Mouse (Mus musculus) limb, embryonic 14.5 days (tissue): ENCODE measurements around the gene Tspan14. TPM values are rescaled to one million over a fixed set of nuclear protein-coding genes. Genes with fewer than 3 reads are reported as not detected.

ENCODE experiments used
- ATAC-seq: fragments of 200-750 bp; cut with Nextera tagmentation; 2 replicates; pipeline ENCODE4 v1.8.0; 2017; ENCODE audit warnings: low read depth, moderate number of reproducible peaks, moderate TSS enrichment; ENCODE audit not compliant: low FRiP score
- DNase-seq: peaks from one replicate; pipeline ENCODE4 v3.0.0-alpha.2; 2015; ENCODE audit warnings: low spot score
- H3K27ac ChIP-seq: fragments of 300-500 bp; sonication (generic); replicated peaks from 2 replicates; pipeline ENCODE4 v1.5.1; 2014; ENCODE audit warnings: low read depth, mild to moderate bottlenecking, low read length, moderate library complexity, mixed read lengths
- H3K27me3 ChIP-seq: fragments of 300-500 bp; sonication (generic); 2 replicates; pipeline ENCODE4 v1.6.1; 2014; ENCODE audit warnings: low read length, mixed read lengths; ENCODE audit not compliant: control insufficient read depth, insufficient read depth
- H3K36me3 ChIP-seq: fragments of 300-500 bp; sonication (generic); 2 replicates; pipeline ENCODE4 v1.6.1; 2014; ENCODE audit warnings: mild to moderate bottlenecking, low read length, moderate library complexity, mixed read lengths; ENCODE audit not compliant: control insufficient read depth, insufficient read depth
- H3K4me1 ChIP-seq: fragments of 300-500 bp; sonication (generic); 2 replicates; pipeline ENCODE4 v1.6.1; 2014; ENCODE audit warnings: antibody characterized with exemption, low read length, mixed read lengths; ENCODE audit not compliant: control insufficient read depth, insufficient read depth
- H3K4me2 ChIP-seq: fragments of 300-500 bp; sonication (generic); replicated peaks from 2 replicates; pipeline ENCODE4 v1.6.1; 2014; ENCODE audit warnings: low read depth, mild to moderate bottlenecking, low read length, moderate library complexity; ENCODE audit not compliant: severe bottlenecking
- H3K4me3 ChIP-seq: fragments of 300-500 bp; sonication (generic); replicated peaks from 2 replicates; pipeline ENCODE4 v1.5.1; 2014; ENCODE audit warnings: low read length
- H3K9ac ChIP-seq: fragments of 300-500 bp; sonication (generic); 2 replicates; pipeline ENCODE4 v1.6.1; 2014; ENCODE audit warnings: mild to moderate bottlenecking, low read depth, low read length, moderate library complexity; ENCODE audit not compliant: severe bottlenecking
- H3K9me3 ChIP-seq: fragments of 300-500 bp; sonication (generic); 2 replicates; pipeline ENCODE4 v1.6.1; 2016; ENCODE audit warnings: low read length; ENCODE audit not compliant: control insufficient read depth
- POLR2A ChIP-seq: fragments of 200-500 bp; IDR thresholded peaks from 2 replicates; pipeline ENCODE4 v1.8.0; 2012; ENCODE audit warnings: inconsistent platforms, mild to moderate bottlenecking, moderate library complexity, borderline replicate concordance; ENCODE audit not compliant: insufficient read depth, insufficient read length; ENCODE audit errors: extremely low read depth
- WGBS: fragments of 180-500 bp; shearing (Covaris S2); extraction: QIAGEN DNeasy Blood & Tissue Kit; methylation state at CpG from one replicate; pipeline ENCODE4 v1.1.7; 2014; 5-methylcytosine and 5-hydroxymethylcytosine counted together
- polyA plus RNA-seq, 2 experiments: library from polyadenylated mRNA; depleted of rRNA in 1 of 2; stranded (reverse) in 1 of 2; unstranded in 1 of 2; fragments of >200 nt; fragmentation: Nextera tagmentation in 1 of 2; extraction: Ambion mirVana in 1 of 2; gene quantifications; 2 replicates each; pipeline versions ENCODE4 v1.2.1 to v1.2.3; 2012 to 2014

The Tspan14 gene
- polyA plus RNA-seq, 2 experiments = 75.2 to 75.5 TPM

- H3K27me3 ChIP-seq = no peaks in the 10 kb centered on the region
- no peaks in the 10 kb centered on the region for H3K36me3 ChIP-seq
- TF ChIP-seq POLR2A = no peak
- H3K9ac ChIP-seq = no peak overlapping the region
- WGBS = 68% methylated on average over 2 of the region's 2 CpGs
- no peak overlapping the region for H3K27ac ChIP-seq
- ATAC-seq = no peak
- no peak overlapping the region for H3K4me3 ChIP-seq
- H3K9me3 ChIP-seq = no peaks in the 10 kb centered on the region
- H3K4me2 ChIP-seq = no peak overlapping the region
- H3K4me1 ChIP-seq = peaks cover 9% of the 10 kb centered on the region
- DNase-seq = no peak
Measured at GRCm38 (mm10) chr14:40927041-40927440, 39.6 kb downstream of the Tspan14 start.

- H3K9ac ChIP-seq = no peak overlapping the region
- H3K4me1 ChIP-seq = no peaks in the 10 kb centered on the region; the same call in 1 of the 2 replicates
- no peak overlapping the region for H3K4me2 ChIP-seq
- ATAC-seq (no peak), DNase-seq (no peak)
- no peaks in the 10 kb centered on the region for H3K27me3 ChIP-seq
- no peaks in the 10 kb centered on the region for H3K9me3 ChIP-seq
- 36% methylated on average over 10 of the region's 10 CpGs for WGBS
- no peak for TF ChIP-seq POLR2A
- H3K36me3 ChIP-seq = no peaks in the 10 kb centered on the region
- H3K4me3 ChIP-seq = no peak overlapping the region
- H3K27ac ChIP-seq = no peak overlapping the region
Measured at GRCm38 (mm10) chr14:40924378-40925113, 42.1 kb downstream of the Tspan14 start.

- Histone ChIP-seq H3K4me1 (no peaks in the 10 kb centered on the region), H3K9ac (no peak overlapping the region), H3K4me2 (no peak overlapping the region), H3K9me3 (no peaks in the 10 kb centered on the region), H3K27ac (no peak overlapping the region), H3K36me3 (no peaks in the 10 kb centered on the region), H3K27me3 (no peaks in the 10 kb centered on the region), H3K4me3 (no peak overlapping the region)
- WGBS = 100% methylated on average over 1 of the region's 1 CpGs
- ATAC-seq (no peak), DNase-seq (no peak)
- TF ChIP-seq POLR2A = no peak
Measured at GRCm38 (mm10) chr14:40921241-40921640, 45.4 kb downstream of the Tspan14 start.

- Histone ChIP-seq H3K27ac (no peak overlapping the region), H3K27me3 (no peaks in the 10 kb centered on the region), H3K36me3 (peaks cover 11% of the 10 kb centered on the region), H3K4me2 (no peak overlapping the region), H3K4me3 (no peak overlapping the region), H3K9me3 (no peaks in the 10 kb centered on the region), H3K9ac (no peak overlapping the region), H3K4me1 (no peaks in the 10 kb centered on the region)
- DNase-seq (no peak), ATAC-seq (no peak)
- WGBS = 88% methylated on average over 7 of the region's 7 CpGs
- no peak for TF ChIP-seq POLR2A
Measured at GRCm38 (mm10) chr14:40919521-40919920, 47.1 kb downstream of the Tspan14 start.

- 74% methylated on average over 5 of the region's 7 CpGs for WGBS
- TF ChIP-seq POLR2A = no peak
- no peaks in the 10 kb centered on the region for H3K27me3 ChIP-seq
Measured at GRCm38 (mm10) chr14:40918477-40918876, 48.1 kb downstream of the Tspan14 start.

More at GRCm38 (mm10) chr14:40918477-40918876, 48.1 kb downstream of the Tspan14 start:
- H3K9me3 ChIP-seq = no peaks in the 10 kb centered on the region
- H3K4me3 ChIP-seq = no peak overlapping the region
- H3K4me1 ChIP-seq = no peaks in the 10 kb centered on the region
- H3K36me3 ChIP-seq = peaks cover 21% of the 10 kb centered on the region
- H3K4me2 ChIP-seq = no peak overlapping the region
- ATAC-seq (no peak), DNase-seq (no peak)
- no peak overlapping the region for H3K27ac ChIP-seq
- H3K9ac ChIP-seq = no peak overlapping the region
